20 mouse cellular contexts compared by ENCODE assay signal in genomic region chr14:33953761-33954160, GRCm38 (mm10). TPM values are rescaled to one million over a fixed set of nuclear protein-coding genes. Genes with fewer than 3 reads are reported as not detected.
DNase-seq lines count a peak whose midpoint lies in the region.
"Had no signal": no experiment of that assay in that cellular context is flagged by ENCODE, and none has a peak within 500 bp of the region (broad histone marks: within the 10 kb centered on the region; RNA-seq: fewer than 3 reads in every experiment).

TSS of gene Rbp3 (plus strand) at chr14:33954003.

- peak; percentile 91 for DNase-seq in retina, adult 2 months (ENCODE audit: low read depth, low spot score)
- peak; percentile 43 for DNase-seq in retina, embryonic 14.5 days (ENCODE audit: low spot score)
- peak; percentile 81 for DNase-seq in retina, postnatal 7 days (ENCODE audit: low read depth, low spot score)
- no peak for DNase-seq in right cerebral cortex, postnatal 14 days
- no peak for DNase-seq in left cerebral cortex, postnatal 10 days (ENCODE audit: extremely low spot score in 1 of 2, low spot score in 2 of 2)
- DNase-seq in urinary bladder, postnatal 36 days (ENCODE audit: low spot score in 2 of 2) = no peak
- DNase-seq: adrenal gland, adult 2 months; adrenal gland, postnatal 10 days; adrenal gland, postnatal 25 days; cerebellum, adult 11 months; cerebellum, adult 18-20 months; cerebellum, adult 8-10 months; cerebellum, adult 9-11 months; cerebellum, postnatal 14 days; cerebellum, postnatal 36 days; embryo, embryonic 11 days had no signal

- intact Hi-C loops in left cerebral cortex, postnatal 10 days (cut with DNase I) = no loop called here

RNA-seq across cellular contexts. Expression of gene Rbp3, which starts in this region (rescaled TPM):
- under 1 TPM in 1 of 2 experiments, not detected in 1; 0.06 TPM for total RNA-seq in left cerebral cortex, postnatal 10 days (2021)
- total RNA-seq: adrenal gland, adult 2 months; adrenal gland, postnatal 25 days; adrenal gland, postnatal 4 days; common myeloid progenitor, adult 5-6 weeks; ES-E14; MEL had no signal

Comparison
In these comparisons a context has a peak if more than half of its experiments do, and no peak if none do; other contexts are left out.
1. DNase-seq: peak in retina, adult 2 months (single experiment), retina, embryonic 14.5 days (single experiment) and retina, postnatal 7 days (single experiment); none in right cerebral cortex, postnatal 14 days (single experiment), left cerebral cortex, postnatal 10 days (0 of 2) and urinary bladder, postnatal 36 days (0 of 2).